18 mouse cellular contexts compared by ENCODE assay signal in the genomic region with DNA sequence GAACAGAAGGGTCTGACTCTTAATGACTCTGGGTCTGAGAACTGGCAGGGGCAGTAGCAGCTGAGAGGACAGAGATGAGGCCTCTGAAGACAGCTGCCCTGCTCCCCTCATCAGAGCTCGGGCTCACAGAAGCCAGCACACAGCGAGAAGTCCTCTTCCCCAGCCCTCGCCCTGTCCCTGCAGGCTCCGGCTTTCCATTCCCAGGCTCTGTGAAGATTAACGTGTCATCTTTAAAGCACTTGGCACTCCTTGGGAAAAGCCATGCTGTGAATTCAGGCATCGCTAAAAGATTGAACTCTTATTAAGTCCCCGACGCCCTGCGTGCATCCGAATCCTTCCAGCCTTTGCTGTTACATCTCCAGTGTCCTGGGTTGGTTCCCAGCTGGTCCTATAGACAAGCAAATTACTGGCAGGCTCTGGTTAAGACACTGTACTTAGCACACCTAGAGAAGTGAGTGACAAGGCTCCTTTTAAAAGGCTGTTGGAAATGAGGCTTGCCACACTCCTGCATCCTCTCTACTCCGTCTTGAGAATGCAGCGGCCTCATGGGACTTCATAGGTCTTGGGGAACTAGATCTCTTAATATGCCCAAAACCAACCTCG. TPM values are rescaled to one million over a fixed set of nuclear protein-coding genes. Genes with fewer than 3 reads are reported as not detected.
DNase-seq lines count a peak whose midpoint lies in the region; ATAC-seq and TF ChIP-seq lines count a peak whose summit lies in the region.
"Had no signal": no experiment of that assay in that cellular context is flagged by ENCODE, and none has a peak within 500 bp of the region (broad histone marks: within the 10 kb centered on the region; RNA-seq: fewer than 3 reads in every experiment).

No protein-coding gene starts in this region.

- ATAC-seq in frontal cortex, adult (ENCODE audit: low TSS enrichment), result 0 out of 2 replicates have a peak, but pooled peaks have one; percentile 24
- peak; percentile 68 for ATAC-seq in forebrain, embryonic 15.5 days (replicated peaks)
- ATAC-seq in hindbrain, embryonic 15.5 days (ENCODE audit: low FRiP score, low read depth), result peak; percentile 77
- ATAC-seq in midbrain, postnatal 0 days (ENCODE audit: low FRiP score), result peak; percentile 62; the same call in 1 of the 2 replicates
- ATAC-seq: inflammation-experienced regulatory T-cells, adult 6 months had no signal

- TF ChIP-seq POLR2A in thymus, adult 2 months (IDR thresholded peaks at IDR 0.05; ENCODE audit: control insufficient read depth, extremely low read depth, insufficient read depth, low read length, poor library complexity), result no peak

- 44% methylated on average over 13 of the region's 13 CpGs for WGBS in forebrain, embryonic 15.5 days
- 34% methylated on average over 13 of the region's 13 CpGs for WGBS in hindbrain, embryonic 15.5 days
- 24% methylated on average over 13 of the region's 13 CpGs for WGBS in midbrain, postnatal 0 days
- WGBS in thymus, adult 2 months, result 77% methylated on average over 13 of the region's 13 CpGs

- H3K27ac ChIP-seq in forebrain, embryonic 15.5 days (replicated peaks), result 0 out of 2 replicates have a peak overlapping the region, but pooled peaks have one; percentile 7
- peak overlapping the region; percentile 17; the same call in 1 of the 2 replicates for H3K27ac ChIP-seq in hindbrain, embryonic 15.5 days (replicated peaks)
- no peak overlapping the region for H3K27ac ChIP-seq in midbrain, postnatal 0 days (ENCODE audit: low read depth, low read length)
- no peak overlapping the region for H3K27ac ChIP-seq in thymus, adult 2 months (ENCODE audit: control insufficient read depth, insufficient read depth, low read length)
- H3K27ac ChIP-seq: heart, embryonic 10.5 days; neural tube, embryonic 12.5 days had no signal

- H3K4me1 ChIP-seq in forebrain, embryonic 15.5 days, result peaks cover 5% of the 10 kb centered on the region; the same call in 1 of the 2 replicates
- H3K4me1 ChIP-seq in hindbrain, embryonic 15.5 days (replicated peaks), result peaks cover 14% of the 10 kb centered on the region
- no peaks in the 10 kb centered on the region for H3K4me1 ChIP-seq in midbrain, postnatal 0 days (ENCODE audit: insufficient read depth, low read length)
- no peaks in the 10 kb centered on the region for H3K4me1 ChIP-seq in thymus, adult 2 months (replicated peaks; ENCODE audit: control insufficient read depth, insufficient read depth, low read length)
- H3K4me1 ChIP-seq: heart, embryonic 10.5 days; neural tube, embryonic 12.5 days had no signal

- no peak overlapping the region for H3K4me2 ChIP-seq in forebrain, embryonic 15.5 days (replicated peaks)
- no peak overlapping the region for H3K4me2 ChIP-seq in hindbrain, embryonic 15.5 days
- 0 out of 2 replicates have a peak overlapping the region, but pooled peaks have one; percentile 12 for H3K4me2 ChIP-seq in midbrain, postnatal 0 days (ENCODE audit: low read depth, low read length, poor library complexity, severe bottlenecking)
- H3K4me2 ChIP-seq: neural tube, embryonic 12.5 days had no signal

- no peak for DNase-seq in frontal cortex, postnatal 36 days (ENCODE audit: low spot score in 2 of 2)
- DNase-seq in midbrain, postnatal 0 days (ENCODE audit: low spot score), result peak; percentile 66
- DNase-seq in testis, postnatal 10 days (ENCODE audit: low spot score), result no peak
- no peak for DNase-seq in thymus, adult 2 months
- DNase-seq: adrenal gland, postnatal 14 days; gastrocnemius, postnatal 36 days; heart, postnatal 10 days; kidney, adult 8-10 months; kidney, postnatal 4 days; lung, adult 2 months; lung, postnatal 36 days; right cerebral cortex, postnatal 4 days had no signal

- H3K9me3 ChIP-seq in forebrain, embryonic 15.5 days, result peaks cover 10% of the 10 kb centered on the region; the same call in 1 of the 2 replicates
- no peaks in the 10 kb centered on the region for H3K9me3 ChIP-seq in hindbrain, embryonic 15.5 days
- H3K9me3 ChIP-seq in midbrain, postnatal 0 days (ENCODE audit: low read length), result no peaks in the 10 kb centered on the region

- no peaks in the 10 kb centered on the region for H3K27me3 ChIP-seq in forebrain, embryonic 15.5 days
- H3K27me3 ChIP-seq in hindbrain, embryonic 15.5 days, result no peaks in the 10 kb centered on the region
- no peaks in the 10 kb centered on the region for H3K27me3 ChIP-seq in midbrain, postnatal 0 days (ENCODE audit: insufficient read depth, low read length)
- H3K27me3 ChIP-seq in thymus, adult 2 months (ENCODE audit: control insufficient read depth, insufficient read depth, low read length), result no peaks in the 10 kb centered on the region
- H3K27me3 ChIP-seq: neural tube, embryonic 12.5 days had no signal

- no peak overlapping the region for H3K9ac ChIP-seq in forebrain, embryonic 15.5 days (replicated peaks)
- no peak overlapping the region for H3K9ac ChIP-seq in hindbrain, embryonic 15.5 days
- H3K9ac ChIP-seq in midbrain, postnatal 0 days (replicated peaks; ENCODE audit: low read length, poor library complexity, severe bottlenecking), result no peak overlapping the region
- H3K9ac ChIP-seq: neural tube, embryonic 12.5 days had no signal

- no peaks in the 10 kb centered on the region for H3K36me3 ChIP-seq in forebrain, embryonic 15.5 days
- H3K36me3 ChIP-seq in hindbrain, embryonic 15.5 days, result peaks cover 9% of the 10 kb centered on the region; the same call in 1 of the 2 replicates
- no peaks in the 10 kb centered on the region for H3K36me3 ChIP-seq in midbrain, postnatal 0 days (ENCODE audit: insufficient read depth, low read length)
- H3K36me3 ChIP-seq in thymus, adult 2 months (ENCODE audit: control insufficient read depth, insufficient read depth, low read length), result no peaks in the 10 kb centered on the region
- H3K36me3 ChIP-seq: heart, embryonic 10.5 days had no signal

- no peak for TF ChIP-seq CTCF in midbrain, postnatal 0 days (IDR thresholded peaks at IDR 0.05)
- no peak for TF ChIP-seq CTCF in thymus, adult 2 months (IDR thresholded peaks at IDR 0.05; ENCODE audit: borderline replicate concordance, control insufficient read depth, extremely low read depth, insufficient read depth, low read length, poor library complexity)

- H3K4me3 ChIP-seq in forebrain, embryonic 15.5 days, result no peak overlapping the region
- no peak overlapping the region for H3K4me3 ChIP-seq in hindbrain, embryonic 15.5 days
- H3K4me3 ChIP-seq in midbrain, postnatal 0 days (ENCODE audit: low read depth, low read length), result no peak overlapping the region
- no peak overlapping the region for H3K4me3 ChIP-seq in thymus, adult 2 months (ENCODE audit: control insufficient read depth, insufficient read depth, low read length)
- H3K4me3 ChIP-seq: heart, embryonic 10.5 days; neural tube, embryonic 12.5 days had no signal

RNA-seq across cellular contexts. Expression of a gene that starts 30.9 kb away (rescaled TPM):
- polyA plus RNA-seq in forebrain, embryonic 15.5 days (2015; fragmentation: Nextera tagmentation; extraction: Ambion mirVana), result 7.6 and 10.1 TPM in 2 replicates
- polyA plus RNA-seq in hindbrain, embryonic 15.5 days (2015; fragmentation: Nextera tagmentation; extraction: Ambion mirVana), result 12.0 and 14.1 TPM in 2 replicates
- total RNA-seq in midbrain, postnatal 0 days (2014; rRNA removed), result 20.2 and 22.0 TPM in 2 replicates
- 7.0 and 8.2 TPM in 2 replicates for polyA plus RNA-seq in midbrain, postnatal 0 days (2015; fragmentation: Nextera tagmentation; extraction: Ambion mirVana)
- 0.98 and 1.6 TPM in 2 replicates for polyA plus RNA-seq in thymus, adult 2 months (2012; rRNA removed)
- polyA plus RNA-seq: inflammation-experienced regulatory T-cells, adult 6 months had no signal

Comparison
In these comparisons a context has a peak if more than half of its experiments do, and no peak if none do; other contexts are left out.
1. ATAC-seq: peak in every context shown above with its lines; median percentile 77 in hindbrain, embryonic 15.5 days; 68 in forebrain, embryonic 15.5 days; 62 in midbrain, postnatal 0 days; 24 in frontal cortex, adult.
2. H3K27ac ChIP-seq: peak in forebrain, embryonic 15.5 days (single experiment) and hindbrain, embryonic 15.5 days (single experiment); none in midbrain, postnatal 0 days (single experiment) and thymus, adult 2 months (single experiment).